Mouse (Mus musculus) kidney, adult 2 months (tissue): ENCODE measurements at regions not wholly inside any gene's neighbourhood (a gene's known extent, or its start where the extent isn't known, plus 50 kb on each side); places are given as distances from the start of the nearest gene placed in this dataset.

Experiments
- DNase-seq: peaks from one replicate; pipeline ENCODE4 v3.0.0; 2021
- H3K27ac ChIP-seq: fragments of 200-500 bp; 2 replicates; pipeline ENCODE4 v1.5.1; 2012; ENCODE audit warnings: low read depth, low read length, control low read depth, inconsistent platforms; ENCODE audit not compliant: insufficient read depth
- H3K27me3 ChIP-seq: fragments of 200-500 bp; replicated peaks from 2 replicates; pipeline ENCODE4 v1.6.1; 2012; ENCODE audit warnings: mild to moderate bottlenecking, moderate library complexity, low read length, inconsistent platforms; ENCODE audit not compliant: control insufficient read depth, insufficient read depth
- H3K36me3 ChIP-seq: fragments of 200-500 bp; 2 replicates; pipeline ENCODE4 v1.6.1; 2012; ENCODE audit warnings: mild to moderate bottlenecking, moderate library complexity, low read length, inconsistent platforms; ENCODE audit not compliant: control insufficient read depth, insufficient read depth
- H3K4me1 ChIP-seq: fragments of 200-500 bp; 2 replicates; pipeline ENCODE4 v1.6.1; 2011; ENCODE audit warnings: low read length; ENCODE audit not compliant: control insufficient read depth, insufficient read depth
- H3K4me3 ChIP-seq: fragments of 200-500 bp; 2 replicates; pipeline ENCODE4 v1.5.1; 2011; ENCODE audit warnings: mild to moderate bottlenecking, low read depth, low read length, control low read depth; ENCODE audit not compliant: insufficient read depth
- CTCF ChIP-seq: fragments of 200-500 bp; conservative IDR thresholded peaks from 2 replicates; pipeline ENCODE4 v1.5.1; 2011; ENCODE audit warnings: low read depth, mild to moderate bottlenecking, control low read depth, low read length, moderate library complexity, mixed read lengths; ENCODE audit not compliant: insufficient read depth, insufficient read length
- POLR2A ChIP-seq: fragments of 200-500 bp; IDR thresholded peaks from one replicate; pipeline ENCODE4 v1.6.1; 2011; ENCODE audit warnings: low read depth, low read length, control low read depth
- WGBS: fragments of 180-500 bp; shearing (Covaris S2); methylation state at CpG from one replicate; pipeline ENCODE4 v1.1.7; 2018; 5-methylcytosine and 5-hydroxymethylcytosine counted together

DNA sequence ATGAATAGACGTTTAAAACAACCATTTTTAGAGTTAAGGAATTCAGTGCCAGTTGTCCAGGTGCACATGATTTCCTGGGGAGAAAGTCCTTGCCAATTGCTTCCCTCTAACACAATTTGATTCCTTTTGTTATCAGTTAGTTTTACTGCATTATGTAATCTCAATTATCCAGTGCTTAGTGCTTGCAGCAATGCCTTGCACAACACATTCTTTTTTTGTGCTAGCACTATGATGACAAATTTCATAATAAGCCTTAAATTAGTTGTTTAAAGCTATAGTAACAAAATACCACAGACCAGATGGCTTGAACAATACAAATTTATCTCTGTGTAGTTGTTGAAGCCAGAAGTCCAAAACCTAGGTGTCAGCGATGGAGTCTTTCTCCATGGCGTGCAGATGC lies 130.7 kb upstream of the Fut8 start:
- no peak for DNase-seq
- peaks cover 5% of the 10 kb centered on the region; the same call in 1 of the 2 replicates for H3K4me1 ChIP-seq
- H3K4me3 ChIP-seq, result no peak overlapping the region
- no peak overlapping the region for H3K27ac ChIP-seq
- no peaks in the 10 kb centered on the region for H3K27me3 ChIP-seq
- H3K36me3 ChIP-seq, result no peaks in the 10 kb centered on the region
- TF ChIP-seq POLR2A (no peak), CTCF (no peak)
- WGBS, result 87% methylated on average over 3 of the region's 3 CpGs

DNA sequence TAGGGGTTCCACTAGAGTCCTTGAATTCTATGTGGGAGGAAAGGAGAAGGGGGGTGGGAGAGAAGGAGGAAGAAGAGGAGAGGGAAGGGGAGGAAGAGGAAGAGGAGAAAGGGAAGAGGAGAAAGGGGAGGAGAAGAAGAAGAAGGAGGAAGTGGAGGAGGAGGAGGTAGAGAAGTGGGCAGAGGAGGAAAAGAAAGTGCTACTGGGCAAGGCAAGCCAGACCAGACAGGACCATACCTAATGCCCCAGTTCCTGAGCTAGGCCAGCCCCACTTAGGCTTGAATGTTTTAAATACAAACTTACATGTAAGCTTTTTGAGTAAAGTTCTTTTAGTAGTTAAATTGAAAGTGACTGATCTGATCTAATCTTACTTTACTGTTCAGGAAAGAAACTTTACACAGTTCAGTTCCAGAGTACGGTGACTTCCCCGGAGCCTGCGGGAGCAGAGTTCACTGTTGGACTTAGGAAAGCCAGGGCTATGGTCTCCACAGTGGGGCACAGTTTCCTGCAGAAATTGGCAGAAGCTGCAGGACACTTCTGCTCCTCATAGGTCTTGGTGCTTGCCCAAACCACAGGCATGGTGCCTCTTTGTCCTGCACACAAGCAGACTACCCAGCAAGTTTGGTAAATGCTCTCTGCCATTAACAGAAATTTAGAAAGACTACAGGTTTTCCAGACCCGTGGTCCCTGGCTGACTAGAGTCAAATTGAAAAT lies 131.9 kb upstream of the Fut8 start:
- DNase-seq, result peak; percentile 66
- Histone ChIP-seq H3K27ac (no peak overlapping the region; the same call in 1 of the 2 replicates), H3K4me3 (no peak overlapping the region), H3K27me3 (no peaks in the 10 kb centered on the region), H3K4me1 (peaks cover 5% of the 10 kb centered on the region; the same call in 1 of the 2 replicates), H3K36me3 (no peaks in the 10 kb centered on the region)
- TF ChIP-seq POLR2A, result no peak
- no peak for TF ChIP-seq CTCF
- 48% methylated on average over 4 of the region's 4 CpGs for WGBS

DNA sequence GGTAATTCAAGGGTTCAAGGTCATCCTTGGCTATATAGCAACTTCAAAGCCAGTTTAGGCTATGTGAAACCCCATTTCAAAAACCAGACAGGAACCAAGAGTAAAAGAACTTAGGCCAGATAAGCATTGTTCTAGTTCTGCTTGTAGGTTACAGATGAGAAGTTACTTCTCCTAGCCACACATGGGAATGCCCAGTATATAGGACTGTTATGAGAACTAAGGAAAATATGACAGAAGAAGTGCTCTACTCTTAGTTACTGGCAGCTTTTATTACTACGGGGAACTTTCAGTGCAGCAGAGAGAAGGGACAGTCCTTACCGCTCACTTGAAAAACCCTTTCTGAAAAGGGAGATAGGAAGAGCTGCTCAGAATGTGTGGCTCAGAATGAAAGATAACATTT lies 137.4 kb upstream of the Fut8 start:
- Histone ChIP-seq H3K27me3 (no peaks in the 10 kb centered on the region), H3K27ac (no peak overlapping the region), H3K4me1 (peaks cover 5% of the 10 kb centered on the region; the same call in 1 of the 2 replicates), H3K36me3 (no peaks in the 10 kb centered on the region), H3K4me3 (no peak overlapping the region)
- WGBS, result 94% methylated on average over 2 of the region's 2 CpGs
- TF ChIP-seq POLR2A (no peak), CTCF (no peak)
- no peak for DNase-seq

DNA sequence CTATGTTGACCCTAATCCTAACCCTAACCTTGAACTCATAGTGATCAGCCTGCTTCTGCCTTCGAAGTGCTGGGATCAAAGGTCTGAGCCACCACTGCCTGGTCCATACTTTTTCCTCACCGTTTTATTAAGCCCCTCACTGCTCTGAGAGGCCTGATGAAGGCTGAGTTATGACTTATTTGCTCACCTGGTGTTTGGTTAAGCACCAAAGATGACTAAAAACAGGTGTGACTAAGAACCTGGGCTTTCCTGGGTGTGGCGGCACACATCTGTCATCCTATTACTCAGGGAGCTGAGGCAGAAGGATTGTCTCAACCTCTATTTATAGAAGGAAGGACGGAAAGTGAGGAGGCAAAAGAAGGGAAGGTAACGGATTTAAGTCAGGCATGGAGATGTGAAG lies 137.5 kb upstream of the Max start:
- H3K4me1 ChIP-seq, result peaks cover 8% of the 10 kb centered on the region; the same call in 1 of the 2 replicates
- no peak overlapping the region for H3K4me3 ChIP-seq
- DNase-seq, result no peak
- TF ChIP-seq CTCF (no peak), POLR2A (no peak)
- H3K36me3 ChIP-seq, result no peaks in the 10 kb centered on the region
- 90% methylated on average over 5 of the region's 5 CpGs for WGBS
- no peak overlapping the region for H3K27ac ChIP-seq
- no peaks in the 10 kb centered on the region for H3K27me3 ChIP-seq

DNA sequence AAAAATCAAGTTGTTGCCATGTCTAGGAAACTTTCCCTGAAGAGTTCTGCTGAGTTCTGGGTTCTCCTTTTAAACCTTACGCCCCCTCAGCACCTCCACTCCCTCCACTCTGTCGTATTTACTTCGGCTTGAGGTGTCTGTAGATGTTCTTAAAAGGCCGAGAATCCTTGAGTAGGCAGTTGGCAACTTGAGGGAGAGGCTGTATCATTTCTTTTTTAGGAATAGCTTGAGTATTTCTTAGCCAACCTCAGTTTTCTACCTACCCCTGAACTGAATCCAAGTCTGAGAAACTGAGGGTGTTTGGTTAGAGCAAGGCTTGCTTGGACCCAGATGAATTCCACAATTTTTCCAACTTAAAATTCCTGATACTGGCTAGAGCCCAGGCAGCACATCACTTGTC lies 136.8 kb upstream of the Max start:
- DNase-seq, result no peak
- H3K4me1 ChIP-seq, result peaks cover 13% of the 10 kb centered on the region; the same call in 1 of the 2 replicates
- TF ChIP-seq CTCF (no peak), POLR2A (no peak)
- H3K27me3 ChIP-seq, result no peaks in the 10 kb centered on the region
- WGBS, result 95% methylated on average over 4 of the region's 4 CpGs
- no peak overlapping the region for H3K4me3 ChIP-seq
- no peak overlapping the region for H3K27ac ChIP-seq
- H3K36me3 ChIP-seq, result no peaks in the 10 kb centered on the region

DNA sequence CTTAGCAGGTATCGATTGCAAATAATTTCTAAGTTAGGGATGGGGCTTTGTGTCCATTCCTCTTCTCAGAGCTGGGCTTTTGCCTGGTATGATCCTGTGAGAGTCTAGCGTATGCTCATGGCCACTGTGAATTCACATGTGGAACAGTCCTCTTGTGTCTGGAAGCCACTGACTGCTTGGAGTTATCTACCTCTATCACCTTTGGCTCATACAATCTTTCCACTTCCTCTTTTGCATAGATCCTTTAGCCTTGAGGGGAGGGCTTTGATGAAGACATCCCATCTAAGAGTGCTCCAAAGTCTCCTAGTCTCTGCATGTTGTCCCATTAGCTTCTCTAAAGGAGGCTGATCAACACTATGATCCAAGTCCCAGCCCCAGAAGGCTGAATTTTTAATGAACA lies 135.8 kb upstream of the Max start:
- no peak for TF ChIP-seq CTCF
- TF ChIP-seq POLR2A, result no peak
- WGBS, result 95% methylated on average over 2 of the region's 2 CpGs
- Histone ChIP-seq H3K27ac (no peak overlapping the region), H3K27me3 (no peaks in the 10 kb centered on the region), H3K4me1 (peaks cover 19% of the 10 kb centered on the region), H3K4me3 (no peak overlapping the region), H3K36me3 (no peaks in the 10 kb centered on the region)
- no peak for DNase-seq

DNA sequence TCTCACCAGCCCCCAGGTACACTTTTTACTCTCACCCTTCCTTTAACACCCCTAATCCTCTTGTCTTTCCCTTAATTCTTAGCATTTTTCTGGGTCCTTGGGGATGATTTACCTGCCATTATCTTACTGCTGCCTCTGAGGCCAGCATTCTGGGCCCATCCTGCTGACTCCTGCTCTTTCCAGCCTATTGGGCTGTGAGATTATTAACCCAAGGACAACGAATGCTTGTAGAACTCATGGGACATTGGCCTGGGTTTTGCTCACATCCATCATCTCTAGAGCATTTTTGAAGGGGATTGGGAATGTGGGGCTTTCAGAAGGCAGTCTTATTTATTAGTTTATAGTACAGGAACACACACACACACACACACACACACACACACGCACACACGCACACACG lies 134.5 kb upstream of the Max start:
- WGBS, result 74% methylated on average over 4 of the region's 4 CpGs
- Histone ChIP-seq H3K27me3 (no peaks in the 10 kb centered on the region), H3K36me3 (no peaks in the 10 kb centered on the region), H3K27ac (0 out of 2 replicates have a peak overlapping the region, but pooled peaks have one; percentile 49), H3K4me1 (peaks cover 21% of the 10 kb centered on the region), H3K4me3 (no peak overlapping the region)
- TF ChIP-seq CTCF, result no peak
- no peak for TF ChIP-seq POLR2A
- peak; percentile 83 for DNase-seq
